Mouse (Mus musculus): ENCODE results near the gene Arhgef12. TPM values are rescaled to one million over a fixed set of nuclear protein-coding genes. Genes with fewer than 3 reads are reported as not detected.
A peak's percentile ranks its signal among the peaks of the same experiment; 100 is the strongest.

The Arhgef12 gene
- total and polyA plus RNA-seq, 3 experiments, result 5.9 to 76.3 (median 53.3) TPM

DNA sequence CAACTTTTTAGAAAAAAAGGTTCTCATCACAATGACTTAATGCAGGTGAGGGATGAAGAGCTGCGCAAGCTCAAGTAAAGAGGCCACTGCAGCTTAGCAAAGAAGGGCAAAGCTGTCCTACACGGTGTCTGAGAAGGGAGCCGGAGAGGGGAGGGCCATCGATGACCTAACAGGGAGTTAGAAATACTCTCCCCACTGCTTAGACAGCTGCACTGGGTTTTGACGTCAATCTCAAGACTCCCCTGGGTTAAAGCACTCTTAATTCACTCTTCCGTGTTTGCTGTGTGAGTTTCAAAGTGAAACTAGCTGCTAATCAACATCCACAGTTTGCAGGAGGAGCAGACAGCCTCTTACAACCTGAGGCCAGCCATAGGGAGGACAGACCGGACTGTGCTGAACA is 30.9 kb downstream of the Arhgef12 start:
- no peak for ATAC-seq (ENCODE audit: extremely low read depth, insufficient number of reproducible peaks, low FRiP score, poor library complexity, severe bottlenecking)

DNA sequence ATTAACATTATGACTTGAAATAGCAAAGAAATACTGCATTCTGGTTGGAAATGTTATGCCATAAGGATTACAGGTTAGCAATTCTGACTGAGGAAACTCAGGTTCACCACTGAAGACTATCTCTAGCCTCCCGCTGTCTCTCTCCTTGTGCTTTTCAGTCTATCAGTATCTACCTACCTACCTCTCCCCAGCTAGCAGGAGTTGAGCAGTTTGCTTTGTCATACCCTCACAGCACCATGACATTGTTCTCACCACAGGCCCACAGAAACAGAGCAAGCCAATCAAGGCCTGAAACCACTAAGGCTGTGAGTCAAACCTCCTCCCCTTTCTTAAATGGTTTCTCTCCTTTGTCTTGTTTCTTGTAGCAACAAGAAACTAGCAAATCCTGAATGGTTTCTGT is 32.4 kb downstream of the Arhgef12 start:
- H3K27me3 ChIP-seq (ENCODE audit: insufficient read depth, low read length), result no peaks in the 10 kb centered on the region
- TF ChIP-seq GATA1 (IDR thresholded peaks at IDR 0.05; ENCODE audit: borderline replicate concordance, low read length) (no peak), POLR2AphosphoS5 (IDR thresholded peaks at IDR 0.05; ENCODE audit: insufficient replicate concordance, low read depth, low read length) (no peak), GATA2 (IDR thresholded peaks at IDR 0.05; ENCODE audit: borderline replicate concordance, low read depth, low read length) (no peak), TAL1 (conservative IDR thresholded peaks at IDR 0.05; ENCODE audit: low read depth, low read length) (no peak), CTCF (IDR thresholded peaks at IDR 0.05; ENCODE audit: low read depth, low read length) (no peak)
- ATAC-seq (ENCODE audit: extremely low read depth, insufficient number of reproducible peaks, low FRiP score, poor library complexity, severe bottlenecking) (peak; percentile 54), DNase-seq (ENCODE audit: low spot score) (no peak)
- H3K4me1 ChIP-seq (ENCODE audit: insufficient read depth, low read depth, low read length), result peaks cover 22% of the 10 kb centered on the region
- H3K4me3 ChIP-seq (ENCODE audit: low read depth, low read length), result no peak overlapping the region
- peaks cover 48% of the 10 kb centered on the region for H3K36me3 ChIP-seq (replicated peaks)
- no peaks in the 10 kb centered on the region for H3K9me3 ChIP-seq (replicated peaks)

More for the DNA sequence above, 30.9 kb downstream of the Arhgef12 start:
- no peak for DNase-seq (ENCODE audit: low spot score)
- Histone ChIP-seq H3K27me3 (ENCODE audit: insufficient read depth, low read length) (no peaks in the 10 kb centered on the region), H3K36me3 (replicated peaks) (peaks cover 50% of the 10 kb centered on the region), H3K4me1 (ENCODE audit: insufficient read depth, low read depth, low read length) (peaks cover 22% of the 10 kb centered on the region), H3K4me3 (ENCODE audit: low read depth, low read length) (no peak overlapping the region), H3K9me3 (replicated peaks) (no peaks in the 10 kb centered on the region)
- TF ChIP-seq CTCF (IDR thresholded peaks at IDR 0.05; ENCODE audit: low read depth, low read length), result no peak
- TF ChIP-seq TAL1 (conservative IDR thresholded peaks at IDR 0.05; ENCODE audit: low read depth, low read length), result no peak
- TF ChIP-seq GATA2 (IDR thresholded peaks at IDR 0.05; ENCODE audit: borderline replicate concordance, low read depth, low read length), result no peak
- no peak for TF ChIP-seq GATA1 (IDR thresholded peaks at IDR 0.05; ENCODE audit: borderline replicate concordance, low read length)
- no peak for TF ChIP-seq POLR2AphosphoS5 (IDR thresholded peaks at IDR 0.05; ENCODE audit: insufficient replicate concordance, low read depth, low read length)

DNA sequence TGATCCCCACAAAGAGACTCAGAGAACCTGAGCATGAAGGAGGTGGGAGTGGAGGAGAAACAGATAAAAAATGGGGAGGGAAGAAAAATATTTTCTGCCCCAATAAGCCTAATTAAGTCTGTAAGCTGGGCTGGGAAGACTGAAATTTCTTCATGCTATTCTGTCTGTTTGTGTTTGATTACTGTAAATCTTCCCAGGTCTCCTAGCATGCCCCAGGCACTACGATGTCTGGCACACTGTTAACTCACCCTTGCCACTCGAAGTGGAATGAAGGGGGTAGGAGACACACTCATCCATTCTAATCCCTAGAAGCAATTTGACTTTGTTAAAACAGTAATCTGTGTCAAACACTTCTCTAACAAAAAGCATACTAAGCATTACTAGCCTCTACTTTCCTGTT is 35.3 kb downstream of the Arhgef12 start:
- ATAC-seq (ENCODE audit: extremely low read depth, insufficient number of reproducible peaks, low FRiP score, poor library complexity, severe bottlenecking) (no peak), DNase-seq (ENCODE audit: low spot score) (no peak)
- no peak for TF ChIP-seq TAL1 (conservative IDR thresholded peaks at IDR 0.05; ENCODE audit: low read depth, low read length)
- no peak for TF ChIP-seq CTCF (IDR thresholded peaks at IDR 0.05; ENCODE audit: low read depth, low read length)
- no peak for TF ChIP-seq GATA1 (IDR thresholded peaks at IDR 0.05; ENCODE audit: borderline replicate concordance, low read length)
- no peak for TF ChIP-seq POLR2AphosphoS5 (IDR thresholded peaks at IDR 0.05; ENCODE audit: insufficient replicate concordance, low read depth, low read length)
- no peak for TF ChIP-seq GATA2 (IDR thresholded peaks at IDR 0.05; ENCODE audit: borderline replicate concordance, low read depth, low read length)
- Histone ChIP-seq H3K9me3 (replicated peaks) (no peaks in the 10 kb centered on the region), H3K4me1 (ENCODE audit: insufficient read depth, low read depth, low read length) (peaks cover 17% of the 10 kb centered on the region), H3K4me3 (ENCODE audit: low read depth, low read length) (no peak overlapping the region), H3K36me3 (replicated peaks) (peaks cover 46% of the 10 kb centered on the region), H3K27me3 (ENCODE audit: insufficient read depth, low read length) (no peaks in the 10 kb centered on the region)

DNA sequence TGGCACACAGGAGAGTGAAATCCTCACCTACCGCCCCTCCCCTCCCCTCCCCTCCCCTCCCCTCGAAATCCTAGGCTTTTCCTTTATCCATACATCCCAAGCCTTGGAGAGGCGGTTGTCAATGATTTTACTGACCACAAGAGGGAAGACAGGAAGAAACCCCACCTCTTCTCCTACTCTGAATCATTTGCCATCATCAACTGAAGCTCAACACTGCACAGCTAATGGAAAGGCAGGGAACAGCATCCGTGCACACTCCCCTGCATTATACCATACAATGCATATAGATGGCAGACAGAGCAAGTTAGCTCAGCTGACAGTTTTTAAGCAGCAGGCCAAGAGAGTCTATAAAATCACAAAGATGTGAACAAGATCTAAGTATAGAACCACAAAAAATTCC is 35.9 kb downstream of the Arhgef12 start:
- H3K36me3 ChIP-seq (replicated peaks), result peaks cover 40% of the 10 kb centered on the region
- TF ChIP-seq TAL1 (conservative IDR thresholded peaks at IDR 0.05; ENCODE audit: low read depth, low read length) (no peak), GATA2 (IDR thresholded peaks at IDR 0.05; ENCODE audit: borderline replicate concordance, low read depth, low read length) (no peak), GATA1 (IDR thresholded peaks at IDR 0.05; ENCODE audit: borderline replicate concordance, low read length) (no peak), CTCF (IDR thresholded peaks at IDR 0.05; ENCODE audit: low read depth, low read length) (no peak), POLR2AphosphoS5 (IDR thresholded peaks at IDR 0.05; ENCODE audit: insufficient replicate concordance, low read depth, low read length) (no peak)

DNA sequence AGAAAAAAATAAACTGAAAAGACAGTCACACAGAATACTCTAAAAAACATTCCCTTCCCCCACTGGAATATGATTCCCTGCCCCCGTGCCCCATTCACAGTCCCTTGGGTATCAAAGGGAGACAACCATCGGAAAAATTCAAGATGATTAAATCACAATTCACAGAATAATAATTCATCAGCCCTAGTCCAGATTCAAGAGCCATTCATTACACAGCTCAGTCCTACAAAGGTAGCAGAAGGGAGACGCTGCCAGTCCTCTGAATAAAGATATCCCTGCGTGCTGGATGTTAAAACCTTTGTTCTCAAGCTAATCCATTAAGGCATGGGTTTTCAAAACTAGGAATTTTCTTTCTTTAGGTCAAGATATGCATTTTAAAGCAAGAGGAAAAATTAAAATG is 36.5 kb downstream of the Arhgef12 start:
- peaks cover 14% of the 10 kb centered on the region for H3K4me1 ChIP-seq (ENCODE audit: insufficient read depth, low read depth, low read length)
- no peak for ATAC-seq (ENCODE audit: extremely low read depth, insufficient number of reproducible peaks, low FRiP score, poor library complexity, severe bottlenecking)
- H3K4me3 ChIP-seq (ENCODE audit: low read depth, low read length), result no peak overlapping the region
- H3K9me3 ChIP-seq (replicated peaks), result no peaks in the 10 kb centered on the region
- H3K27me3 ChIP-seq (ENCODE audit: insufficient read depth, low read length), result no peaks in the 10 kb centered on the region
- no peak for TF ChIP-seq GATA1 (IDR thresholded peaks at IDR 0.05; ENCODE audit: borderline replicate concordance, low read length)
- TF ChIP-seq CTCF (IDR thresholded peaks at IDR 0.05; ENCODE audit: low read depth, low read length), result no peak
- TF ChIP-seq TAL1 (conservative IDR thresholded peaks at IDR 0.05; ENCODE audit: low read depth, low read length), result no peak
- peaks cover 40% of the 10 kb centered on the region for H3K36me3 ChIP-seq (replicated peaks)
- DNase-seq (ENCODE audit: low spot score), result no peak

More for the DNA sequence above, 35.9 kb downstream of the Arhgef12 start:
- Histone ChIP-seq H3K9me3 (replicated peaks) (no peaks in the 10 kb centered on the region), H3K4me3 (ENCODE audit: low read depth, low read length) (no peak overlapping the region), H3K27me3 (ENCODE audit: insufficient read depth, low read length) (no peaks in the 10 kb centered on the region), H3K4me1 (ENCODE audit: insufficient read depth, low read depth, low read length) (peaks cover 15% of the 10 kb centered on the region)
- DNase-seq (ENCODE audit: low spot score) (no peak), ATAC-seq (ENCODE audit: extremely low read depth, insufficient number of reproducible peaks, low FRiP score, poor library complexity, severe bottlenecking) (no peak)

DNA sequence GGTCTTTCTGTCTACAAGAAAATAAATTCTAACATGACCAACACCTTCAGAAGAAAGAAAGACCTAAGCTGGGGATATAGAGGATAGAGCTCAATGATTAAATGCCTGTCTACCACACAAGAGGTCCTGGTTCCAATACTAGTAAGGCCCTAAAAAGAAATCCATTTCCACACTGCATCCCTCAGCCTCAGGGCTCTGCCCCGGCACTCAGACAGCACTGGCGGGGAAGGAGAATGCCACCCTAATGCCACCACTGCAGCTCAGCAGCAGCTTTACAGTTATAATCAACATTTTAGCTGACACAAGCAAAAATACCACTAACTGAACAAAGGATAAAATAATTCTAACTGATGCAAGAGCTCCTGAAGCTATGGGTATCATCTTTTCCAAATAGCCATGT is 36.9 kb downstream of the Arhgef12 start:
- H3K4me3 ChIP-seq (ENCODE audit: low read depth, low read length), result no peak overlapping the region
- peaks cover 39% of the 10 kb centered on the region for H3K36me3 ChIP-seq (replicated peaks)
- no peaks in the 10 kb centered on the region for H3K9me3 ChIP-seq (replicated peaks)
- H3K27me3 ChIP-seq (ENCODE audit: insufficient read depth, low read length), result no peaks in the 10 kb centered on the region
- DNase-seq (ENCODE audit: low spot score), result no peak
- peaks cover 10% of the 10 kb centered on the region for H3K4me1 ChIP-seq (ENCODE audit: insufficient read depth, low read depth, low read length)
- TF ChIP-seq TAL1 (conservative IDR thresholded peaks at IDR 0.05; ENCODE audit: low read depth, low read length), result no peak
- TF ChIP-seq GATA1 (IDR thresholded peaks at IDR 0.05; ENCODE audit: borderline replicate concordance, low read length), result no peak
- no peak for TF ChIP-seq CTCF (IDR thresholded peaks at IDR 0.05; ENCODE audit: low read depth, low read length)
- no peak for TF ChIP-seq GATA2 (IDR thresholded peaks at IDR 0.05; ENCODE audit: borderline replicate concordance, low read depth, low read length)
- no peak for TF ChIP-seq POLR2AphosphoS5 (IDR thresholded peaks at IDR 0.05; ENCODE audit: insufficient replicate concordance, low read depth, low read length)
- ATAC-seq (ENCODE audit: extremely low read depth, insufficient number of reproducible peaks, low FRiP score, poor library complexity, severe bottlenecking), result no peak

Measured in G1E (cell line).